Mouse (Mus musculus) bone marrow macrophage, adult 2 months (primary cell): ENCODE measurements at regions not wholly inside any gene's neighbourhood (a gene's known extent, or its start where the extent isn't known, plus 50 kb on each side); places are given as distances from the start of the nearest gene placed in this dataset.
A peak's percentile ranks its signal among the peaks of the same experiment; 100 is the strongest.
"Not testable (repeated sequence)": the region's sequence is repeated elsewhere in the genome, so short reads cannot be mapped to it uniquely, and the experiment has no call there.

Source experiments
- H3K27ac ChIP-seq: 2 replicates; pipeline ENCODE4 v1.5.1; 2012; ENCODE audit warnings: low read depth, low read length; ENCODE audit not compliant: insufficient read depth
- H3K4me1 ChIP-seq: 2 replicates; pipeline ENCODE4 v1.6.1; 2012; ENCODE audit warnings: low read length; ENCODE audit not compliant: control insufficient read depth, insufficient read depth
- H3K4me3 ChIP-seq: 2 replicates; pipeline ENCODE4 v1.5.1; 2012; ENCODE audit warnings: mild to moderate bottlenecking, low read length, moderate library complexity; ENCODE audit not compliant: insufficient read depth
- CTCF ChIP-seq: IDR thresholded peaks from 2 replicates; pipeline ENCODE4 v1.5.1; 2012; ENCODE audit warnings: low read depth, mild to moderate bottlenecking, low read length, moderate library complexity
- POLR2A ChIP-seq: IDR thresholded peaks from 2 replicates; pipeline ENCODE4 v1.6.1; 2012; ENCODE audit warnings: mild to moderate bottlenecking, low read depth, low read length, borderline replicate concordance

DNA sequence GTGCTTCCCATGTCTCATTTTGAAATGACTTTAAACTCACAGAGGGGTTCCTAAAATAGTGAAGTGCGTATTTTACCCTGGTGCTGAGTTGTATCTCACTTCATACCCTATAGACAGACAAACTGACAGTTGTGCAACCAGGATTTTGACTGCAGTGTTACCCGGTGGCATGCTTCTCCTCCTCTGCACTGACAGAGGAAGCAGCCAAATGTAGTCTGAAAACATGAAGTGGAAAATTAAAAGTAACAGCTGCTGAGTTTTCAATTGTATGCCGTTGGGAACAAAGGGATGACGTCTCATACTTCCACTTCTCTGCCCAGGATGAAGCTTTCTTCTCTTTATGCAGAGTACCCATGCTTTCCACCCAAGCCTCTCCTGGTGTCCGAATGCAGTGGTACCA, 155.0 kb downstream of the Wdr11 start:
- H3K4me3 ChIP-seq = no peak overlapping the region
- no peak overlapping the region for H3K27ac ChIP-seq
- no peak for TF ChIP-seq CTCF
- peaks cover 3% of the 10 kb centered on the region for H3K4me1 ChIP-seq

DNA sequence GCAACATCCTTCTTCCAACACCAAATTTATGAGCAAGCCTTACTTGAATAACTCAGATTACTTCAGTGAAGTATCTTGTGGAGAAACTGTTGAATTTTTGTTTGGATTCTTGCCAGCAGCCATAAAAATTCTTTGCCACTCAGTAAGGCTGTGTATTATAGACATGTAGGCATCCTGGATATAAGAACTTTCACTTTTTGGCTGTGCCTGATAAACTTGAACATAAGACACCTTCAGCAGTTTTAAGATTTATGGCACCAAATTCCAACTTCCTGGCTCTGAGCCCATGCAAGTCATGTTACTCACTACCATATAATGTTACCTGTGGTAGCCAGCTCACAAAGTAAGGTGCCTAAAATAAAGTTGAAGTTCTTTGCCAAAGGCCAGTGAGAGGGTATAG, 159.3 kb downstream of the Wdr11 start:
- no peak overlapping the region for H3K27ac ChIP-seq
- TF ChIP-seq CTCF (no peak), POLR2A (no peak)
- no peak overlapping the region for H3K4me3 ChIP-seq
- H3K4me1 ChIP-seq = peaks cover 8% of the 10 kb centered on the region

GRCm38 (mm10) chr7:129754737-129755136, 163.1 kb downstream of the Wdr11 start:
- TF ChIP-seq POLR2A (no peak), CTCF (no peak)
- Histone ChIP-seq H3K4me1 (peaks cover 27% of the 10 kb centered on the region), H3K4me3 (no peak overlapping the region), H3K27ac (no peak overlapping the region)

DNA sequence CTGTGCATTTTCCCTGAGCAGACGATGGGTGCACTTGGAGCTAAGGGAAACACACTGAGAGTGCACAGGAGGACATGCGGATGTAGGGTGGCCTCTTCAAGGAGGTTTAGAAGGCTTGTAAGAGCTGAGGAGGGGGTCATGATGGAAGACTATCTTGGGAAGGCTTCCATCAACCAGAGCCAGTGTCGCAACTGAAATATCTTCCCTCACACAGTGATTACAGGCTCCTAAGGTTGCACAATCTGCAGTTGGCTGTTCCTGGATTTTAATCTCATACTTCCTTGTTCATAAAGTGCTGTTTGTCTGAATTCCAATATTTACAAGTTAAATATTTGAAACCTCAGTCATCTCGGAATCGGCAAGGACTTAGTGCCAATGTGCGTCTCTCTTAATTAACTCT, 164.5 kb downstream of the Wdr11 start:
- Histone ChIP-seq H3K27ac (peak overlapping the region; percentile 21; the same call in 1 of the 2 replicates), H3K4me3 (no peak overlapping the region), H3K4me1 (peaks cover 36% of the 10 kb centered on the region)
- TF ChIP-seq CTCF (no peak), POLR2A (no peak)

- Histone ChIP-seq H3K27ac (peak overlapping the region; percentile 76), H3K4me1 (peaks cover 43% of the 10 kb centered on the region), H3K4me3 (no peak overlapping the region)
- TF ChIP-seq POLR2A (no peak), CTCF (no peak)
Observed at GRCm38 (mm10) chr7:129759848-129760247, 168.2 kb downstream of the Wdr11 start.

- no peak for TF ChIP-seq POLR2A
- no peak for TF ChIP-seq CTCF
- Histone ChIP-seq H3K27ac (peak overlapping the region; percentile 69), H3K4me1 (peaks cover 43% of the 10 kb centered on the region), H3K4me3 (no peak overlapping the region)
Observed at GRCm38 (mm10) chr7:129760386-129760785, 168.7 kb downstream of the Wdr11 start.

GRCm38 (mm10) chr7:129763754-129764153, 172.1 kb downstream of the Wdr11 start:
- H3K27ac ChIP-seq = no peak overlapping the region
- peaks cover 27% of the 10 kb centered on the region for H3K4me1 ChIP-seq
- H3K4me3 ChIP-seq = no peak overlapping the region
- TF ChIP-seq CTCF (no peak), POLR2A (no peak)

DNA sequence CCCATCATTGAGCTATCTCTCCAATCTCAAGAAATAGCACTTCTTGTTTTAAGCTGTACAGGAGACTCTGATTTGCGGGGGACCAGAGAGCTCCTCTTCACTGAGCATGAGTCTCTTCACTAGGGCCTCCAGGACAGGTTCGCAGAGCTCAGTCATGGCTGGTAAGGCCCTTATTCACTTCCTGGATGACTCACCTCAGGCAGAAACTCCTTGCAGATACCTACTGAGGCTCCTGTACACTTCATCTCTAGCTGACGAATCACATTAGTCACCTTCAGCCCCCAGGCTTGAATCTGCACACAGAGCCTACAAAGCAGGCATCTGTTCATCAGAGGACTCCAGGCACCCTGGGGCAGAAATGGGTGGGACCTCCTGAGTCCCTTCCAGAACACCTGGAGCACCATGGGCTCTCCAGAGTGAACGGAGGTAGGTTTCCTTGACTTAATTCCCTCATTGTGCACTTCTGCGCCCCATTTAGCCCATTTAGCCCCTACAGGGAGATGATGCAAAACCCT, 172.8 kb downstream of the Wdr11 start:
- Histone ChIP-seq H3K27ac (no peak overlapping the region), H3K4me1 (peaks cover 19% of the 10 kb centered on the region), H3K4me3 (no peak overlapping the region)
- no peak for TF ChIP-seq CTCF
- no peak for TF ChIP-seq POLR2A

DNA sequence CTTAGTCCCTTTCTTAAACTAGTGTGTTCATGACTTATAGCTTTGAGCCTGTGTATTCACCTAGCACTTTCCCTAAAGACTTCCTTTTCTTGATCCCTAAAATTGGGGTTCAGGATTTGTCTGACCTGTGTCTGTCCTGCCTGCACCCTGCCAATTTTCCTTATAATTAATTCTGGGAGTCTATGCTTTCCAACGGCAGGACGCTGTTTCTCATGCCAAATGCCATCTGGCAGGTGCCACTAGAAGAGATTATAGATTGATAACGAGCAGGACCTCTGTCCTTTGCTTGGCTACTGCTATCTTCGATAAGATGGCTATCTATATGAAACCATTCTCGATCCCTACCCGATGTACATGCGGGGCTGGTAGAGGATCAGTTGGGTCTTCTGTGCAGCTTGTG, 174.0 kb downstream of the Wdr11 start:
- H3K27ac ChIP-seq = no peak overlapping the region
- H3K4me3 ChIP-seq = no peak overlapping the region

DNA sequence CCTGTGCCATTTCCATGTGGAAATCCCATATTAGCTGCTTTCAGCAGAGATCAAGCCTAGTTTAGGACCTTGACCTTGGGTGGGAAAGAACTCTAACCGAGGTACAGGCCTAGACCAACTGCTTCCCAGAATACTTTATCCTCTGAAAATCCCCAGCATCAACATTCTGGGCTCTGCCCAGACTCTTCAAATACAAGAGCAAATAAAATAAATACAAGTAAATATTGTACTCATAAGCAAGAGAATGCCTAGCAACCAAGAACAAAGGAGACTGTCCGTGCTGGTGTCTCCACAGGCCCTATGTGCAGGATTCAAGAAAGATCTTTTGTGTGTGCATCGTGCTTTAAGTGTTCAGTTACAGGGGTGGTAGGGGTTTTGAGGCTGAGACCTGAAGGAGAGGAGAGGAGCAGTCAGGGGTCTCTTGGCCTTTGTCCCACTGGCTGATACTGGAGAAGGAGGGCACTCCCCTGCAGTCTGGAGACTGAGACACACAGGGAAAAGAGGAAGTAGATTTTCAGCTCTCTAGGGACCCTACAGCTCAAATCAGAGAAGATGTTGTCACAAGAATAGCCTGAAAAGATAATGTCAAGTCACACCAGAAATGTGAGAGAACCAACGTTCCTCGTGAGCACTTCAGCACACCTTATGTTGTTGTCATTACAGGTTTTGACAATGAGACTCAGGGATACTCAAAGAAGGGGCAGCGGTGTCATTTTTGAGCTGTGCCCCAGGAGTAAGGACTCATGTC, 174.6 kb downstream of the Wdr11 start:
- no peak overlapping the region for H3K4me3 ChIP-seq
- no peak for TF ChIP-seq CTCF
- no peak for TF ChIP-seq POLR2A
- H3K27ac ChIP-seq = no peak overlapping the region
- peaks cover 8% of the 10 kb centered on the region for H3K4me1 ChIP-seq

More for the DNA sequence above, 174.0 kb downstream of the Wdr11 start:
- no peak for TF ChIP-seq POLR2A
- TF ChIP-seq CTCF = no peak
- H3K4me1 ChIP-seq = peaks cover 10% of the 10 kb centered on the region

GRCm38 (mm10) chr7:129769673-129770072, 178.0 kb downstream of the Wdr11 start:
- H3K4me1 ChIP-seq, H3K4me3 ChIP-seq, H3K27ac ChIP-seq: not testable (repeated sequence)
